Mouse (Mus musculus) adrenal gland, adult 2 months (tissue): Measurements from ENCODE around the gene Ythdf2. TPM values are rescaled to one million over a fixed set of nuclear protein-coding genes. Genes with fewer than 3 reads are reported as not detected.
A peak's percentile ranks its signal among the peaks of the same experiment; 100 is the strongest.

Experiments
- DNase-seq: peaks from one replicate; pipeline ENCODE4 v3.0.0; 2021
- microRNA-seq, 2 experiments: library from miRNA; unstranded; fragments of <30 nt; microRNA quantifications; one replicate each; pipeline ENCODE4 v1.2.0; 2021
- polyA plus RNA-seq: library from polyadenylated mRNA; depleted of rRNA; stranded (reverse); fragments of >200 nt; gene quantifications from 2 replicates; pipeline ENCODE4 v1.2.3, GENCODE M21; 2012; rRNA removed
- total RNA-seq, 2 experiments: library from RNA; stranded (reverse); gene quantifications; 2 replicates each; pipeline ENCODE4 v1.2.3; 2021

Gene Ythdf2
- total and polyA plus RNA-seq, 3 experiments, result 19.9 to 64.4 (median 48.5) TPM

- DNase-seq, result no peak
Measured at GRCm38 (mm10) chr4:132151673-132152072, 60.4 kb downstream of the Ythdf2 start.

GRCm38 (mm10) chr4:132146201-132146600, 65.9 kb downstream of the Ythdf2 start:
- no peak for DNase-seq

GRCm38 (mm10) chr4:132145092-132145491, 67.0 kb downstream of the Ythdf2 start:
- DNase-seq, result no peak

- peak; percentile 20 for DNase-seq
Measured at GRCm38 (mm10) chr4:132144080-132144841, 67.8 kb downstream of the Ythdf2 start, which contains the start of gene Oprd1. Gene Oprd1 (minus strand): TSS chr4:132144486.

- no peak for DNase-seq
Measured at GRCm38 (mm10) chr4:132138640-132139039, 73.5 kb downstream of the Ythdf2 start.

GRCm38 (mm10) chr4:132137013-132137412, 75.1 kb downstream of the Ythdf2 start:
- DNase-seq, result no peak

Small RNA genes lying within 50 kb of the gene (microRNA-seq; reads per million reads assigned to microRNA genes)
- gene Gm22033, result 0 reads per million in 2 experiments

Other genes with a start within 250 kb of the Ythdf2 start
- under 1 TPM in 1 of 2 experiments, not detected in 1; 0.31 TPM for gene Gm10300, start 137.6 kb downstream of the Ythdf2 start, total RNA-seq
- 0.30 and 0.55 TPM in 2 replicates for gene Gm10300, start 137.6 kb downstream of the Ythdf2 start, polyA plus RNA-seq
- 10 to 100 TPM; 59.3 to 66.6 TPM for gene Epb41, start 137.0 kb downstream of the Ythdf2 start, total RNA-seq
- gene Epb41, start 137.0 kb downstream of the Ythdf2 start, polyA plus RNA-seq, result 12.2 and 14.7 TPM in 2 replicates
- gene Oprd1, start 67.8 kb downstream of the Ythdf2 start, total RNA-seq, result under 1 TPM; 0.63 to 0.90 TPM
- gene Oprd1, start 67.8 kb downstream of the Ythdf2 start, polyA plus RNA-seq, result 1.3 and 1.6 TPM in 2 replicates
- gene Gmeb1, start 49.3 kb upstream of the Ythdf2 start, total RNA-seq, result 10 to 100 TPM; 16.2 to 19.5 TPM
- gene Gmeb1, start 49.3 kb upstream of the Ythdf2 start, polyA plus RNA-seq, result 8.5 and 12.2 TPM in 2 replicates
- 10 to 100 TPM; 28.3 to 41.5 TPM for gene Taf12, start 62.1 kb upstream of the Ythdf2 start, total RNA-seq
- gene Taf12, start 62.1 kb upstream of the Ythdf2 start, polyA plus RNA-seq, result 1.5 and 2.5 TPM in 2 replicates
- 1 to 10 TPM; 1.4 to 3.0 TPM for gene Rab42, start 91.1 kb upstream of the Ythdf2 start, total RNA-seq
- gene Rab42, start 91.1 kb upstream of the Ythdf2 start, polyA plus RNA-seq, result 3.2 and 3.3 TPM in 2 replicates
- 10 to 100 TPM; 31.6 to 36.4 TPM for gene Trnau1ap, start 117.2 kb upstream of the Ythdf2 start, total RNA-seq
- 14.9 and 16.5 TPM in 2 replicates for gene Trnau1ap, start 117.2 kb upstream of the Ythdf2 start, polyA plus RNA-seq
- gene Rcc1, start 141.3 kb upstream of the Ythdf2 start, total RNA-seq, result 10 to 100 TPM; 12.4 to 16.9 TPM
- gene Rcc1, start 141.3 kb upstream of the Ythdf2 start, polyA plus RNA-seq, result 4.3 TPM in 2 replicates
- 10 to 100 TPM; 47.0 to 79.3 TPM for gene Phactr4, start 210.2 kb upstream of the Ythdf2 start, total RNA-seq
- gene Phactr4, start 210.2 kb upstream of the Ythdf2 start, polyA plus RNA-seq, result 8.9 and 12.5 TPM in 2 replicates